Mouse (Mus musculus): ENCODE results near the gene Tmem151b. TPM values are rescaled to one million over a fixed set of nuclear protein-coding genes. Genes with fewer than 3 reads are reported as not detected.

Tmem151b gene
- polyA plus RNA-seq, 1 experiment from 2014 or later: 10.1 TPM

DNA sequence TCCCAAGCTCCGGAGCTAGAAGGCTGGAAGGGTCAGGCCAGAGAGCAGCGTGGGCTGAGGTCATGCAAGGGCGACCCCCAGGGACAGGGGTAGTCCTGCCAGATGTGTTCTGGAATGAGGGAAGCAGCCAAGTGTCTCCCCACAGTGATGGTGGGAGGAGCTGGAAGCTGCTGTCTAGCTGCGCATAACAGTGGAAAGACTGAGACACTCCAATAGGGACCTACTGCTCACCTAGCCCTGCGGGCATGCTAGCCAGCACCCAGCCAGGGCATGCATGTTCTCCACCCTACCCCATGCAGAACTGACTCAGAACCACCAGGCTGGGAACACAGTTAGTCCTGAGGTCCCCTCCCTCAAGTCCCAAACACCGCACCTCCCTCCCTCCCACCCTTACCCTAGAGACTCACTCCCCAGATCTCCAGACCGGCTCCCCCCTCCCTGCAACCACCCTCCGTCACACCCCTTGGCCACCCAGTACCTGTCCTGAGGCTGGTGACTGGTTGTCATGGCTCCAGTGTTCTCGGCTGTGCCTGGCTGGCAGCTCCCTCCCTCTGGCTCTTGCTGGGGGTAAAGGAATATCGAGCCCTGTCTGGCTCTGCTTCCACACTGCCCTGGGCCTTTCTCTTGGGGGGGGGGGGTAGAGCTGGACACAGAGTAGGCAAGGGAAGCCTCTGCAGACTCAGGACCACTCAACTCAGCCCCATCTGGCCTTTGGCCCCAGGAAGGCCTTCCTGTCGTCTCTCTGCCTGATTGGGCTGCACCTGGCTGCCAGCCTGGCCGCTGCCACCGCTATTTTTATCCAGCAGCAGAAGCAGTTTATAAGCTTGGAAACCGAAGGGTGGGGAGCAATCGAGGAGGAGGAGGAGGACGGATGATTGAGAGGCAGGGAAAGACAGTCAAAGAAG lies 42.5 kb upstream of the Tmem151b start:
- H3K36me3 ChIP-seq: peaks cover 27% of the 10 kb centered on the region
- ATAC-seq (ENCODE audit: insufficient number of reproducible peaks, insufficient read depth, low FRiP score, low TSS enrichment, low read depth): no peak
- peak overlapping the region; percentile 33; the same call in 1 of the 2 replicates for H3K27ac ChIP-seq
- H3K9ac ChIP-seq: peak overlapping the region; percentile 54
- 39% methylated on average over 16 of the region's 16 CpGs for WGBS
- H3K4me2 ChIP-seq: peak overlapping the region; percentile 99
- H3K4me1 ChIP-seq: peaks cover 56% of the 10 kb centered on the region
- H3K27me3 ChIP-seq: peaks cover 17% of the 10 kb centered on the region
- H3K4me3 ChIP-seq: peak overlapping the region; percentile 6
- no peaks in the 10 kb centered on the region for H3K9me3 ChIP-seq

GRCm38 (mm10) chr17:45590410-45590809 lies 40.9 kb upstream of the Tmem151b start:
- 56% methylated on average over 6 of the region's 6 CpGs for WGBS
- Histone ChIP-seq H3K27me3 (peaks cover 17% of the 10 kb centered on the region), H3K27ac (no peak overlapping the region), H3K36me3 (peaks cover 34% of the 10 kb centered on the region), H3K4me2 (no peak overlapping the region), H3K9ac (no peak overlapping the region), H3K4me1 (peaks cover 48% of the 10 kb centered on the region), H3K4me3 (no peak overlapping the region), H3K9me3 (peaks cover 4% of the 10 kb centered on the region; the same call in 1 of the 2 replicates)
- ATAC-seq (ENCODE audit: insufficient number of reproducible peaks, insufficient read depth, low FRiP score, low TSS enrichment, low read depth): no peak

DNA sequence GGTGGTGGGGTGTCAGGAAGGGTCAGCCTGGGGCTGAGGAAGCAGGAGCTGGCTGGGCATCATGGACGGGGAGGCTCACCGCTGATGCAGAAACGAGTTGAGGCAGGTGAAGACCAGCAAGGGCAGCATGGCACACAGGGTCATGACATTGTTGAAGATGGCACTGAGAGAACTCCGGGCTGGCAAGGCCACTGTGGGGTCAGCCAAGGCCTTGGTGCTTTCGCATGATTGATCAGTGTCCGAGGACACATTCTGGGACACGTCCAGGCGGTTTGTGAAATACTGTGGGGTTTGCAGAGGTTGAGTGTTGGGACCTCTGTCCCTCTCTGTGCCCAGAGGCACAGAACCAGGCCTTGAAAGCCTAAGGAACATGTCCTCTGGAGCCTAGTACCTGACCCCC lies 40.4 kb upstream of the Tmem151b start:
- H3K36me3 ChIP-seq: peaks cover 34% of the 10 kb centered on the region
- peaks cover 16% of the 10 kb centered on the region for H3K27me3 ChIP-seq
- no peak overlapping the region for H3K9ac ChIP-seq
- H3K9me3 ChIP-seq: peaks cover 4% of the 10 kb centered on the region; the same call in 1 of the 2 replicates
- no peak overlapping the region for H3K4me3 ChIP-seq
- no peak overlapping the region for H3K27ac ChIP-seq
- no peak overlapping the region for H3K4me2 ChIP-seq
- H3K4me1 ChIP-seq: peaks cover 49% of the 10 kb centered on the region
- 94% methylated on average over 8 of the region's 8 CpGs for WGBS
- no peak for ATAC-seq (ENCODE audit: insufficient number of reproducible peaks, insufficient read depth, low FRiP score, low TSS enrichment, low read depth)

- peaks cover 4% of the 10 kb centered on the region; the same call in 1 of the 2 replicates for H3K9me3 ChIP-seq
- WGBS: 94% methylated on average over 7 of the region's 7 CpGs
These were observed 39.8 kb upstream of the Tmem151b start for GRCm38 (mm10) chr17:45589236-45589635.

DNA sequence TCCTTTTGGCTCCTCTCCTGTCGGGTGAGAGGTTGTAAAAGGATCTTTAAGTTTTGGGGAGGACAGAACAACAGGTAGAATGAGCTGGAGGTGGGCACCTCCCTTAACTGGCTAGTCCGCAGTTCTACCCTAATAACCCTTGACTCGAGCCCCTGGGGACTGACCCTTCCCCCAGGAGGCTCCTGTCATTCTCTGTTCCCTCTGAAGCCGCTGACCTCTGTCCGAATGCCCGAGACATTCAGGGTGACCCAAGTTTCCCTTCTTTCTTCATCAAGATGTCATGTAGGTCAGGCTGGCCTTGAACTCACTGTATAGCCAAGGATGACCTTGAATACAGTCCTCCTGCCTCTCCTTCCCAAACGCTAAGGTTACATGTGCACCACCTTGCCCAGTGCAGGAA lies 38.9 kb upstream of the Tmem151b start:
- H3K27ac ChIP-seq: no peak overlapping the region
- peaks cover 42% of the 10 kb centered on the region for H3K4me1 ChIP-seq
- no peak for ATAC-seq (ENCODE audit: insufficient number of reproducible peaks, insufficient read depth, low FRiP score, low TSS enrichment, low read depth)
- H3K9me3 ChIP-seq: peaks cover 4% of the 10 kb centered on the region; the same call in 1 of the 2 replicates
- peaks cover 34% of the 10 kb centered on the region for H3K36me3 ChIP-seq
- peaks cover 3% of the 10 kb centered on the region; the same call in 1 of the 2 replicates for H3K27me3 ChIP-seq
- no peak overlapping the region for H3K9ac ChIP-seq
- H3K4me2 ChIP-seq: no peak overlapping the region
- H3K4me3 ChIP-seq: no peak overlapping the region
- WGBS: 91% methylated on average over 7 of the region's 7 CpGs

More at GRCm38 (mm10) chr17:45589236-45589635, 39.8 kb upstream of the Tmem151b start:
- Histone ChIP-seq H3K9ac (no peak overlapping the region), H3K27ac (no peak overlapping the region), H3K4me3 (no peak overlapping the region), H3K36me3 (peaks cover 34% of the 10 kb centered on the region), H3K4me2 (no peak overlapping the region), H3K27me3 (peaks cover 10% of the 10 kb centered on the region), H3K4me1 (peaks cover 49% of the 10 kb centered on the region)
- ATAC-seq (ENCODE audit: insufficient number of reproducible peaks, insufficient read depth, low FRiP score, low TSS enrichment, low read depth): no peak

GRCm38 (mm10) chr17:45586449-45586837 lies 37.0 kb upstream of the Tmem151b start:
- Histone ChIP-seq H3K9me3 (peaks cover 4% of the 10 kb centered on the region; the same call in 1 of the 2 replicates), H3K36me3 (peaks cover 34% of the 10 kb centered on the region), H3K27ac (no peak overlapping the region), H3K4me1 (peaks cover 26% of the 10 kb centered on the region), H3K9ac (no peak overlapping the region), H3K4me3 (no peak overlapping the region), H3K4me2 (no peak overlapping the region), H3K27me3 (no peaks in the 10 kb centered on the region)
- 98% methylated on average over 3 of the region's 3 CpGs for WGBS
- no peak for ATAC-seq (ENCODE audit: insufficient number of reproducible peaks, insufficient read depth, low FRiP score, low TSS enrichment, low read depth)

DNA sequence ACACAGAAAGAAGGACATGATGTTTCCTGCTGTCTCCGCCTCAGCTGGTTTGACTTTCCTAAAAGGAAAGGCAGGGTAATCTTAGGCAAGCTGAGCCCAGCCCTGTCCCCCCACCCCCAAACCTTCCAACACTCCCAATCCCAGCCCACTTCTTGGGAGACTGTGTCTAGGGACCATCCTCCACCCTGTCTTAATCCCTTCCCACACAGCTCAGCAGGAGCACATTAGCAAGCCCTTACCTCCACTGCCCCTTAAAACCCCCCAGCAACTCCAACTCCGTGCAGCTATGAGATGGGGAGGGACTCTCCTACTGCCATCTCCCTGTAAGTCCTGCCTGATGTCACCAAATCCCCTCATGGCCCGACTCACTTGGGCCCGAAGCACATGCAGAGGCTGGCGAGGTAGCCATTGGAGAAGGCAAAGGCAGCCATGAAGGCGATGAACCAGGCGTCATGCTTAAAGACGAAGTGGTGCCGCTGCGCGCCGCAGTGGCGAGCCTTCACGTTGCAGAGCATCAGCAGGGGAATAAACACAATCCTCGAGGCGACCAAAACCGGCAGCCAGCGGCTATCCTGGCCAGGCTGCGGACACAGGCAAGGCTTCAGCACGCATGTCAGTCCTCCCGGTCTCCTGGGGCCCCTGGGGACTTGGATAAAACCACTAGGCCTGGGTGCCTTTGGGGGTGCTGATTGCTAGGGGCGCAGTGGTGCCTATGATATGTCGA lies 36.4 kb upstream of the Tmem151b start:
- H3K4me3 ChIP-seq: no peak overlapping the region
- 65% methylated on average over 23 of the region's 23 CpGs for WGBS

DNA sequence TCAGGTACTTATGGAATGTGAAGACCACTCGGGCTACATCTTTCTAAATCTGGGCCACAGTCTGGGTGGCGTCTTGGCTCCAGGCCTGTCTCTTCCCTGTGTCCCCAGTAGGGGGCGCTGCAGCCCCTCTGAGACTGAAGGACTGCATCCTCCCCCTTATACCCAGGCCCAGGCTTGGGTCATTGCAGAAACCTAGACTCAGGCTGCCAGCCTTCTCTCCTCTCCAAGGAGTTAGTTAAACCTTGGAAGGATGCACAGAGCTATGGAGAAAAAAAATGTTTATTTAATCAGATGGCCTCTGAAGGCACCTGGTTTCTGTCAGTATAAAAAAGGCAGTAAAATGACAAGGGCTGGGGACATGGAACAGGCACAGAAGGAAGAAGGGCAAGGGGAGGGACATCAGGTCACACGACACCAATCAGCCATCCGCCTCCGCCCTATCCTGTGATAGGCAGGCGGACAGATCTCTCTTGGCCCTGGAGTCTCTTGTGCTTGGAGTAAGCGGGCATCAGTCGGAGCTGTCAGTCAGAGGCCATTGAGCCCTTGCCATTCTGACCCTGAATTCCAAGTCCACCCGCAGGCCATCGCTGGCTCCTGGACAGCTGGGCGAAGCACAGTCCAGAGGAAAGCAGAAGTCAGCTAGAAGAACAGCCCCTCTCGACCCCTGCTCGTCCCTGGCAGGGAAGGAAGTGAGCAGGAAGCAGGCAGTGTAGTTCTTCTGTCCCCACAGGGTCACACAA lies 35.6 kb upstream of the Tmem151b start:
- no peaks in the 10 kb centered on the region for H3K27me3 ChIP-seq
- no peak overlapping the region for H3K4me3 ChIP-seq
- peaks cover 32% of the 10 kb centered on the region for H3K36me3 ChIP-seq
- H3K4me2 ChIP-seq: 0 out of 2 replicates have a peak overlapping the region, but pooled peaks have one; percentile 5
- peak overlapping the region; percentile 82 for H3K27ac ChIP-seq
- peaks cover 32% of the 10 kb centered on the region for H3K4me1 ChIP-seq
- 20% methylated on average over 14 of the region's 14 CpGs for WGBS
- H3K9me3 ChIP-seq: peaks cover 4% of the 10 kb centered on the region; the same call in 1 of the 2 replicates
- ATAC-seq (ENCODE audit: insufficient number of reproducible peaks, insufficient read depth, low FRiP score, low TSS enrichment, low read depth): peak; percentile 22; the same call in 1 of the 2 replicates
- peak overlapping the region; percentile 61 for H3K9ac ChIP-seq

More for the DNA sequence above, 36.4 kb upstream of the Tmem151b start:
- peaks cover 30% of the 10 kb centered on the region for H3K4me1 ChIP-seq
- H3K4me2 ChIP-seq: no peak overlapping the region
- H3K27ac ChIP-seq: peak overlapping the region; percentile 82
- peak overlapping the region; percentile 61 for H3K9ac ChIP-seq
- peaks cover 4% of the 10 kb centered on the region; the same call in 1 of the 2 replicates for H3K9me3 ChIP-seq
- H3K27me3 ChIP-seq: no peaks in the 10 kb centered on the region
- peaks cover 34% of the 10 kb centered on the region for H3K36me3 ChIP-seq
- no peak for ATAC-seq (ENCODE audit: insufficient number of reproducible peaks, insufficient read depth, low FRiP score, low TSS enrichment, low read depth)

DNA sequence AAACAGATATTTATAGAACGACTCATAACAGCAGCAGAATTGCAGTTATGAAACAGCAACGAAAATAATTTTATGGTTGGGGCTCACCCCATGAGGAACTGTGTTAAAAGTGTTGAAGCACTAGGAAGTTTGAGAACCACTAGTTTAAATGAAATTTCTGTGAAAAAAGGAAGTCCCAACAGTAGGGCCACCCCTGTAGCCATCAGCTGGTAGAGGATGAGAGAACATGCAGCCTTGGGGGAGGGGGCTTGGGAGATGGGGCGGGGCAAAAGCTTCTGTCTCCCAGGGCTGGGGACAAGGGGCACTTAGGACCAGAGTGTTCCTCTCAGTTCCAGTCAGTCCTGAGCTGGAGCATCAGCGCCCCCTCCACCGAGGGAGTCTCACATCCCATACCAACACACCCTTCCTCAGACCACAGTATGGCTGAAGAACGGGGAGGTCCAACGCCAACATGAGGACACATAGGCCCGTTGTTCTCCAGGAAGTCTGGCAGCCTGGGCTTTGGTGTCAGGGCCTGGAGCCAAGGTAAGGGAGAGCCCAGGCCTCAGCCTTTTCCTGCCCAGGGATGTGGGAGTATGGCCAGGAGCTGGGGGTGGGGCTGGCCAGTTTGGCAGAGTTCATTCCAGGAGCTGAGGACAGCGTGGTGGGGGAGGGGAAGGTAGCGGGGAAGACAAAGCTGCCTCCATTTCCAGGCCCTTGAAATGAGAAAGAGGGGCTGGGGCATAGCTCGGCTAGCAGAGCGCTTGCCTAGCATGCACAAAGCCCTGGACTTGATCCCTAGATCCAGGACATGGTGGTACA lies 34.8 kb upstream of the Tmem151b start:
- Histone ChIP-seq H3K4me1 (peaks cover 32% of the 10 kb centered on the region), H3K4me2 (peak overlapping the region; percentile 5; the same call in 1 of the 2 replicates), H3K9me3 (peaks cover 4% of the 10 kb centered on the region; the same call in 1 of the 2 replicates), H3K27ac (peak overlapping the region; percentile 82), H3K36me3 (peaks cover 25% of the 10 kb centered on the region), H3K4me3 (no peak overlapping the region), H3K9ac (peak overlapping the region; percentile 61), H3K27me3 (no peaks in the 10 kb centered on the region)
- ATAC-seq (ENCODE audit: insufficient number of reproducible peaks, insufficient read depth, low FRiP score, low TSS enrichment, low read depth): peak; percentile 53
- WGBS: 30% methylated on average over 12 of the region's 12 CpGs

- Histone ChIP-seq H3K9me3 (peaks cover 4% of the 10 kb centered on the region; the same call in 1 of the 2 replicates), H3K4me2 (no peak overlapping the region), H3K27me3 (no peaks in the 10 kb centered on the region), H3K4me3 (no peak overlapping the region), H3K9ac (no peak overlapping the region), H3K27ac (no peak overlapping the region), H3K4me1 (peaks cover 32% of the 10 kb centered on the region), H3K36me3 (peaks cover 15% of the 10 kb centered on the region)
- 68% methylated on average over 6 of the region's 6 CpGs for WGBS
- no peak for ATAC-seq (ENCODE audit: insufficient number of reproducible peaks, insufficient read depth, low FRiP score, low TSS enrichment, low read depth)
These were observed 33.4 kb upstream of the Tmem151b start for GRCm38 (mm10) chr17:45582715-45583355.
